Mouse (Mus musculus) inflammation-experienced regulatory T-cells, adult 6 months (primary cell): ENCODE measurements around the gene Rin2. TPM values are rescaled to one million over a fixed set of nuclear protein-coding genes. Genes with fewer than 3 reads are reported as not detected.

Experiments used
- ATAC-seq: one replicate; pipeline ENCODE4 v1.8.0; 2017
- polyA plus RNA-seq, 3 experiments: library from polyadenylated mRNA; unstranded; fragments of 100-300 nt; shearing (Covaris generic); gene quantifications; one replicate each; pipeline ENCODE4 v1.2.1; 2017

Gene Rin2
- polyA plus RNA-seq, 3 experiments from 2014 or later, result 2.0 to 2.3 (median 2.1) TPM

GRCm38 (mm10) chr2:145737196-145737595 is 62.2 kb downstream of the Rin2 start:
- ATAC-seq, result no peak

- ATAC-seq, result no peak
Observed at GRCm38 (mm10) chr2:145740729-145741128, 65.7 kb downstream of the Rin2 start.

GRCm38 (mm10) chr2:145742795-145743710 is 68.0 kb downstream of the Rin2 start:
- no peak for ATAC-seq

- no peak for ATAC-seq
Observed at GRCm38 (mm10) chr2:145746406-145746805, 71.4 kb downstream of the Rin2 start.

- ATAC-seq, result no peak
Observed at GRCm38 (mm10) chr2:145749645-145750044, 74.6 kb downstream of the Rin2 start.

- no peak for ATAC-seq
Observed at GRCm38 (mm10) chr2:145752572-145752971, 77.6 kb downstream of the Rin2 start.

- no peak for ATAC-seq
Observed at GRCm38 (mm10) chr2:145753973-145754372, 79.0 kb downstream of the Rin2 start.

GRCm38 (mm10) chr2:145755864-145756822 is 81.1 kb downstream of the Rin2 start:
- no peak for ATAC-seq

GRCm38 (mm10) chr2:145760121-145760520 is 85.1 kb downstream of the Rin2 start:
- no peak for ATAC-seq

- ATAC-seq, result no peak
Observed at GRCm38 (mm10) chr2:145761436-145761835, 86.4 kb downstream of the Rin2 start.

- no peak for ATAC-seq
Observed at GRCm38 (mm10) chr2:145769964-145770363, 94.9 kb downstream of the Rin2 start.

- no peak for ATAC-seq
Observed at GRCm38 (mm10) chr2:145770730-145771536, 95.9 kb downstream of the Rin2 start.

- ATAC-seq, result no peak
Observed at GRCm38 (mm10) chr2:145783247-145783646, 108.2 kb downstream of the Rin2 start.

GRCm38 (mm10) chr2:145784246-145784935 is 109.4 kb downstream of the Rin2 start:
- ATAC-seq, result no peak

GRCm38 (mm10) chr2:145784964-145785363 is 109.9 kb downstream of the Rin2 start:
- no peak for ATAC-seq

- ATAC-seq, result no peak
Observed at GRCm38 (mm10) chr2:145785758-145786617, 111.0 kb downstream of the Rin2 start.

- no peak for ATAC-seq
Observed at GRCm38 (mm10) chr2:145786618-145786932, 111.6 kb downstream of the Rin2 start.

- ATAC-seq, result no peak
Observed at GRCm38 (mm10) chr2:145787486-145787885, 112.5 kb downstream of the Rin2 start.

- no peak for ATAC-seq
Observed at GRCm38 (mm10) chr2:145788562-145789346, 113.7 kb downstream of the Rin2 start.

GRCm38 (mm10) chr2:145793702-145794101 is 118.7 kb downstream of the Rin2 start:
- no peak for ATAC-seq
